ENCODE assay signal across 21 mouse cellular contexts in the genomic region with DNA sequence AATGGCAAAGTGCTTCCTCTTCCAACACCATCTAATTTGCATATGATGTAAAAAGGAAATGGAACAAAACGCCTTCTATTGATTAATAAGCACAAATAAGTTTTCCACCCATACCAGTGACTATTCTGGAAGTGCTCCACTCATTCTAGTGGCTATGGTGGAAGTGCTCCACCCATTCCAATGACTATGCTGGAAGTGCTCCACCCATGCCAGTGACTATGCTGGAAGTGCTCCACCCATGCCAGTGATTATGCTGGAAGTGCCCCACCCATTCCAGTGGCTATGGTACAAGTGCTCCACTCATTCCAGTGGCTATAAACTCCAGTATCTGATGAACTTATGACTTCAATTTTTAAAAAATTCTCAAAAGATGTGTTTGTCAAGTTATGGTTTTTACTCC.
"Had no signal": no experiment of that assay in that cellular context is flagged by ENCODE, and none has a peak within 500 bp of the region (broad histone marks: within the 10 kb centered on the region; RNA-seq: fewer than 3 reads in every experiment).

No protein-coding gene starts in this region.

- H3K4me2 ChIP-seq: liver, embryonic 13.5 days; lung, embryonic 14.5 days; midbrain, embryonic 12.5 days; midbrain, embryonic 15.5 days; neural tube, embryonic 12.5 days; neural tube, embryonic 15.5 days had no signal

- H3K27ac ChIP-seq: kidney, postnatal 0 days; layer of hippocampus, adult 2 months; left cerebral cortex, adult 2 months; liver, embryonic 13.5 days; midbrain, embryonic 12.5 days; midbrain, embryonic 15.5 days; neural tube, embryonic 12.5 days; neural tube, embryonic 15.5 days; stomach, postnatal 0 days had no signal

- H3K4me1 ChIP-seq: liver, embryonic 13.5 days; midbrain, embryonic 12.5 days; midbrain, embryonic 15.5 days; neural tube, embryonic 12.5 days; neural tube, embryonic 15.5 days had no signal

- H3K9me3 ChIP-seq: midbrain, embryonic 12.5 days; midbrain, embryonic 15.5 days; neural tube, embryonic 12.5 days; neural tube, embryonic 15.5 days had no signal

- H3K27me3 ChIP-seq: liver, embryonic 13.5 days; midbrain, embryonic 12.5 days; midbrain, embryonic 15.5 days; neural tube, embryonic 12.5 days; neural tube, embryonic 15.5 days had no signal

- ATAC-seq: midbrain, embryonic 15.5 days had no signal

- DNase-seq: kidney, adult 11 months; kidney, adult 9 months; kidney, postnatal 25 days; layer of hippocampus, adult 9-11 months; liver, embryonic 13.5 days; lung, embryonic 14.5 days; lung, postnatal 4 days; right cerebral cortex, adult 18-20 months; right cerebral cortex, postnatal 14 days; right cerebral cortex, postnatal 4 days; thymus, adult 2 months; thymus, postnatal 14 days; thymus, postnatal 4 days had no signal

- H3K4me3 ChIP-seq: layer of hippocampus, adult 2 months; left cerebral cortex, adult 2 months; liver, embryonic 13.5 days; midbrain, embryonic 12.5 days; midbrain, embryonic 15.5 days; neural tube, embryonic 12.5 days; neural tube, embryonic 15.5 days had no signal

- H3K9ac ChIP-seq: liver, embryonic 13.5 days; lung, embryonic 14.5 days; midbrain, embryonic 12.5 days; midbrain, embryonic 15.5 days; neural tube, embryonic 12.5 days; neural tube, embryonic 15.5 days had no signal

- H3K36me3 ChIP-seq: liver, embryonic 13.5 days; midbrain, embryonic 12.5 days; midbrain, embryonic 15.5 days; neural tube, embryonic 12.5 days; neural tube, embryonic 15.5 days had no signal
